Mouse (Mus musculus): ENCODE measurements at regions not wholly inside any gene's neighbourhood (a gene's known extent, or its start where the extent isn't known, plus 50 kb on each side); places are given as distances from the start of the nearest gene placed in this dataset.

GRCm38 (mm10) chr5:75880088-75880684, 98.1 kb downstream of the Kdr start:
- no peak for DNase-seq

DNA sequence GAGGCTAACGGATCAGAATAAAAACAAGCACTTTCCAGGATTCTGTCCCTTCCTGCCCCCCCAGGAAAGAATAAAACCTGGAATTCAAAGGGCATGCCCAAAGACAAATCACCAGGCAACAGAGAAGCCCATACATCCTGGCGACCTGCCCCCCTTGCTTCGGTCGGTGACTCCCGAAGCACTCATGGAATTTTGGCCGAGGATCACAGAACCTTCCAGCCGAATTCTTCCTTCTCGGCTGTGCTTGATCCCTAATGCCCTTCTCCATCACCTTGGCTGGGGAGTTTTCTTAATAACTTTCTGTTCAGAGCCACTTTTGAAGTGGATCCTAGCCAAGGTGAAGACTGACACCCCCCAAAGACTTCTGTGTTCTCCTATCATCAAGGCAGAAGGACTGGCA, 99.9 kb downstream of the Kdr start:
- peak in 1 of 2 experiments; percentile 40 for DNase-seq

DNA sequence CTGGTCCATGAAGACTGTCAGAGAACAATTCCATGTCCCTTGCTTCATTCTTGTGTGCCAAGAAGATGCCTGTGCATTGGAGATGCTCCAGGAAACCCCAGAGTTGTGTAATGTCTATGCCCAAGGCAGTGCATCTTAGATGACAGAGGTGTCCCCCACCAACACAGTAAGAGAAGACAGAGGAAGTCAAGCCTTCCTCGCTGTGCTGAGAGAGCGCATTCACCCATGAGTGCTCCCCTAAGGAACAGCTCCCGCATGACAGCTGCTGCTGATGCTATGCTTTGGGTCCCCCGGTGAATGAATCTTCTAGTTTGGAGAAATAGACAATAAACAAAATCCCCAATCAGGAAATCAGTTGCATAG, 100.7 kb downstream of the Kdr start:
- DNase-seq: no peak

GRCm38 (mm10) chr5:75876871-75877608, 101.2 kb downstream of the Kdr start:
- peak; percentile 16 to 40 for DNase-seq

- DNase-seq: peak; percentile 54 to 83
Measured at GRCm38 (mm10) chr5:75871120-75871519, 107.1 kb downstream of the Kdr start.

DNA sequence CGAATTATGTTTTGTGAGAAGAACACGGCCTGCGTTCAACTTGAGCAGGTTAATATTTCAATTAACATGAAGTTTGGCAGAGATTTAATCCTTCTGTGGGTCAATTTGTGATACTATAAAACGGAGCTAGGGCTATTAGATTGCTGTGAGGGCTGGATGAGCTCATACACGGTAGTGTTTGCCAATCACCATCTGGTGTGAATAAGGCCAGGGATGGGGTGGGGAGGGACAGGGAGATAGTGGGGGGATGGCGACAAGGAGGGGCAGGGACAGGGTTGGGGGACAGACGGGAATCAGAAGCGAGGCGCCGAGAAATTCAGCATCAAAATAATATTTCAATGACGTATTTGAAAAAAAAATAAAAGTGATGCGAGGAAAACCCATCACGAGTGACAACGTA, 107.6 kb downstream of the Kdr start:
- DNase-seq: no peak

- no peak for DNase-seq
Measured at GRCm38 (mm10) chr5:75869535-75869934, 108.7 kb downstream of the Kdr start.

DNA sequence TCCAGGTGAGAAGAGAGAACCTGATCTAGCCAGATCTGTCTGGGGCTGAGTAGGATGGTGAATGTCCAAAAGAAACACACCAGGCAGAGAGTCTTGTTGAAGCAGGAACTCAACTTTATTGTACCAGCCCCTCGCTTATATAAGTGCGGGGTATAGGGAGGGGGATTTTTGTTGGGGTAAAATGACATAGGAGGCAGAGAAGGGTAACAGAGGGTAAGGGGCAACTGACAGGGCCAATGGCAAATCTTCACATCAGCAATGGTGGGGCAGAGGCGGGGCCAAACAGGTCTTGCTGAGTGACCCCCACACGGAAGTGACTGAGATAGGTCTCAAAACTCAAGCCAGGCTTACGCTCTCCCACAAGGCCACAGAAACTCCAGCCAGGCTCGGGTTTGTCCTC, 113.2 kb downstream of the Kdr start:
- no peak for DNase-seq

DNA sequence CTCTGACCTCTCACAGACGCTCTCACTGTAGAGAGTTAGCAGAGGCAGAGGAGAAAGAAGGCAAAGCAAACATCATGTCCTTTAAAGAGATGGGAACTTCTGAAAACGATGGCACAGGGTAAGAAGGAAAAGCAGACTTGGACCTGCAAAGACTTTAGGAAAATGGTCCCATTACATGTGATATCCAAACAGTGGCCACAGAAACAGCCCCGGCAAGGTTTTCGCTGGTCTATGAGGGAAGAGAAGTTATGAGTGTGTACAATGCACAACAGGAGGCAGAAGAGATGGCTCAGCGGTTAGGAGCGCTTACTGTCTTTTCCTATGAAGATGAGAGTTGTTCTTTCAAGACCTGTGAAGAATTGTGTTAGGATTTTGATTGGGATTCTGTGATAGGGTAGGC, 114.9 kb downstream of the Kdr start:
- no peak for DNase-seq

GRCm38 (mm10) chr5:75862630-75862991, 115.6 kb downstream of the Kdr start:
- peak; percentile 34 to 58 for DNase-seq

DNA sequence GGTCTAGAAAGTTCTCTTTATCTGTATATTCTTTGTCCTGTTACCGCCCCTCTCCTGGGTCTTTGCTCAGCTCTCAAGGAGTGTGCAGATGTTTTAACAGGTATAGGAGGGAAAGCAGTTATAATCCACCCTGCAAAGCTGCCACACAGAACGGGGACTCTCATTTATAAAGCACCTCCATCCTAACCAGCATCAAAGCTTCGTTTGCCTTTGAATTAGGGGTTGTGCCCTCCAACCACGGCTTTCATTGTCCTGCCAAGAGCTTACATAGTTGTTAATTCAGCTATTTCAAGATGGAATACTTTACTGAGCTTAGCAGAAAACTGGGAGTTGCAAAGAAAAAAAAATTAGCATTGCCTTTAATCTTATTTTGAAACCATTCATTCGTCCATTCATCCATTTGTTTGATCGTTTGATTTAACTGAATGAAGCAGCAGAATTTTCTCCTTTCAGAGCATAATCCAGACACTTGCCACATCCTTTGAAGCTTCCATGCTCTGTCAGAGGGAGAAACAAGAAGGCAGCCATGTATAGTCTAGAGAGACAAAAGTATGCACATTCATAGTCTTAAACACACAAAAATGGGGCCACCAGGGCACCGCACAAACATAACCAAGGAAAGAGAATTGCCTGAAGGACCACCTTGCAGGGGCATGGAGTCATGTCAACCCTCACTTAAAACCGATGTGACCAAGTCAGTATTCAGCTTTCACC, 116.2 kb downstream of the Kdr start:
- no peak for DNase-seq

- no peak for DNase-seq
Measured at GRCm38 (mm10) chr5:75859316-75859836, 118.9 kb downstream of the Kdr start.

- no peak for DNase-seq
Measured at GRCm38 (mm10) chr5:75850855-75851254, 127.4 kb downstream of the Kdr start.

GRCm38 (mm10) chr5:75847966-75848365, 130.3 kb downstream of the Kdr start:
- no peak for DNase-seq

- DNase-seq: no peak
Measured at GRCm38 (mm10) chr5:75847341-75847740, 130.9 kb downstream of the Kdr start.

GRCm38 (mm10) chr5:75846016-75846415, 132.2 kb downstream of the Kdr start:
- DNase-seq: no peak

GRCm38 (mm10) chr5:75843807-75844206, 134.5 kb downstream of the Kdr start:
- DNase-seq: no peak

- no peak for DNase-seq
Measured at GRCm38 (mm10) chr5:75840421-75840820, 137.8 kb downstream of the Kdr start.

- DNase-seq: peak; percentile 69 to 87
Measured at GRCm38 (mm10) chr5:75835556-75835961, 142.7 kb downstream of the Kdr start.

GRCm38 (mm10) chr5:75834766-75835555, 143.3 kb downstream of the Kdr start:
- DNase-seq: peak; percentile 39 to 51

GRCm38 (mm10) chr5:75832341-75832740, 145.9 kb downstream of the Kdr start:
- DNase-seq: no peak

GRCm38 (mm10) chr5:75829850-75830625, 148.2 kb downstream of the Kdr start:
- no peak for DNase-seq
